Mouse (Mus musculus): Measurements from ENCODE around the gene Olfr519. TPM values are rescaled to one million over a fixed set of nuclear protein-coding genes. Genes with fewer than 3 reads are reported as not detected.

Olfr519 gene
- polyA plus RNA-seq (2014; fragmentation: Nextera tagmentation; extraction: Ambion mirVana): not detected in 2 replicates

GRCm38 (mm10) chr7:108894320-108894719, at the start of gene Olfr519:
Olfr519 (minus strand) TSS chr7:108894420.
- Histone ChIP-seq H3K36me3 (ENCODE audit: control insufficient read depth, insufficient read depth, low read length) (no peaks in the 10 kb centered on the region), H3K9ac (ENCODE audit: low read depth, low read length) (no peak within 1 kb of the TSS), H3K9me3 (ENCODE audit: control insufficient read depth, low read length) (no peaks in the 10 kb centered on the region), H3K4me3 (ENCODE audit: low read length) (no peak within 1 kb of the TSS), H3K27ac (ENCODE audit: low read depth, low read length) (no peak within 1 kb of the TSS), H3K27me3 (ENCODE audit: control insufficient read depth, insufficient read depth, low read length) (no peaks in the 10 kb centered on the region), H3K4me2 (replicated peaks; ENCODE audit: low read depth, low read length) (no peak within 1 kb of the TSS), H3K4me1 (ENCODE audit: control insufficient read depth, insufficient read depth, low read length) (no peaks in the 10 kb centered on the region)
- ATAC-seq (ENCODE audit: low FRiP score, low TSS enrichment): no peak
- WGBS: 88% methylated on average over 5 of the region's 5 CpGs

GRCm38 (mm10) chr7:108944002-108944401, 49.8 kb upstream of the Olfr519 start:
- H3K27me3 ChIP-seq (ENCODE audit: control insufficient read depth, insufficient read depth, low read length): no peaks in the 10 kb centered on the region
- H3K36me3 ChIP-seq (ENCODE audit: control insufficient read depth, insufficient read depth, low read length): peaks cover 60% of the 10 kb centered on the region
- no peak overlapping the region for H3K27ac ChIP-seq (ENCODE audit: low read depth, low read length)
- H3K4me1 ChIP-seq (ENCODE audit: control insufficient read depth, insufficient read depth, low read length): no peaks in the 10 kb centered on the region
- no peaks in the 10 kb centered on the region for H3K9me3 ChIP-seq (ENCODE audit: control insufficient read depth, low read length)
- ATAC-seq (ENCODE audit: low FRiP score, low TSS enrichment): peak; percentile 66
- H3K4me2 ChIP-seq (replicated peaks; ENCODE audit: low read depth, low read length): no peak overlapping the region
- H3K9ac ChIP-seq (ENCODE audit: low read depth, low read length): no peak overlapping the region
- 11% methylated on average over 2 of the region's 2 CpGs for WGBS
- no peak overlapping the region for H3K4me3 ChIP-seq (ENCODE audit: low read length)

GRCm38 (mm10) chr7:108941466-108941865, 47.2 kb upstream of the Olfr519 start:
- Histone ChIP-seq H3K4me1 (ENCODE audit: control insufficient read depth, insufficient read depth, low read length) (0 out of 2 replicates have a peak, but pooled peaks cover under 1% of the 10 kb centered on the region), H3K4me2 (replicated peaks; ENCODE audit: low read depth, low read length) (no peak overlapping the region), H3K27ac (ENCODE audit: low read depth, low read length) (no peak overlapping the region), H3K9me3 (ENCODE audit: control insufficient read depth, low read length) (no peaks in the 10 kb centered on the region), H3K36me3 (ENCODE audit: control insufficient read depth, insufficient read depth, low read length) (peaks cover 76% of the 10 kb centered on the region), H3K9ac (ENCODE audit: low read depth, low read length) (no peak overlapping the region), H3K27me3 (ENCODE audit: control insufficient read depth, insufficient read depth, low read length) (no peaks in the 10 kb centered on the region), H3K4me3 (ENCODE audit: low read length) (no peak overlapping the region)
- WGBS: 95% methylated on average over 9 of the region's 9 CpGs
- no peak for ATAC-seq (ENCODE audit: low FRiP score, low TSS enrichment)

GRCm38 (mm10) chr7:108936591-108936990, 42.4 kb upstream of the Olfr519 start:
- Histone ChIP-seq H3K27me3 (ENCODE audit: control insufficient read depth, insufficient read depth, low read length) (no peaks in the 10 kb centered on the region), H3K36me3 (ENCODE audit: control insufficient read depth, insufficient read depth, low read length) (peaks cover 45% of the 10 kb centered on the region), H3K4me3 (ENCODE audit: low read length) (no peak overlapping the region), H3K4me1 (ENCODE audit: control insufficient read depth, insufficient read depth, low read length) (peaks cover 16% of the 10 kb centered on the region), H3K9ac (ENCODE audit: low read depth, low read length) (no peak overlapping the region), H3K9me3 (ENCODE audit: control insufficient read depth, low read length) (no peaks in the 10 kb centered on the region), H3K27ac (ENCODE audit: low read depth, low read length) (no peak overlapping the region), H3K4me2 (replicated peaks; ENCODE audit: low read depth, low read length) (no peak overlapping the region)
- no peak for ATAC-seq (ENCODE audit: low FRiP score, low TSS enrichment)
- 94% methylated on average over 4 of the region's 4 CpGs for WGBS

GRCm38 (mm10) chr7:108935411-108935810, 41.2 kb upstream of the Olfr519 start:
- no peak for ATAC-seq (ENCODE audit: low FRiP score, low TSS enrichment)
- 78% methylated on average over 7 of the region's 7 CpGs for WGBS
- Histone ChIP-seq H3K4me3 (ENCODE audit: low read length) (peak overlapping the region; percentile 88), H3K9me3 (ENCODE audit: control insufficient read depth, low read length) (no peaks in the 10 kb centered on the region), H3K4me2 (replicated peaks; ENCODE audit: low read depth, low read length) (peak overlapping the region; percentile 82), H3K27ac (ENCODE audit: low read depth, low read length) (no peak overlapping the region), H3K9ac (ENCODE audit: low read depth, low read length) (peak overlapping the region; percentile 96; the same call in 1 of the 2 replicates), H3K36me3 (ENCODE audit: control insufficient read depth, insufficient read depth, low read length) (peaks cover 33% of the 10 kb centered on the region), H3K4me1 (ENCODE audit: control insufficient read depth, insufficient read depth, low read length) (peaks cover 16% of the 10 kb centered on the region), H3K27me3 (ENCODE audit: control insufficient read depth, insufficient read depth, low read length) (no peaks in the 10 kb centered on the region)

DNA sequence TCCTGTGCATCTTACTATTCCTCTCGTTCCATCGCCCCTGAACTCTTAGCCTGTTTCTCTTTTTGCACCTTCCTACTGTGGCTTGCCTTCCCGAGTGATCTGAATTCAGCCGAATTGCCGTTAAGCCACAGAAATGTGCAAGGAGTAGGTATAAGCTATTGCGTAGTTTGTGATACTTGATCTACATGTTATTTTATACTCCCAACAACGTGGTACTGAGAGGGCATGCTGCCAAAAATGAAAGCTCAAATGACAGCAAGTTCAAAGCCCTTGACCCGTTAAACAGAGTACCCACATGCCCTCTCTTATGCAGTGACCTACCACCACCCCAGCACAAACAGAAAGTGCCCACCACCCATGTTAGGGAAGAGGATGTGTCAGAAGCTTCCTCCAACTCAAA, 40.6 kb upstream of the Olfr519 start:
- Histone ChIP-seq H3K9me3 (ENCODE audit: control insufficient read depth, low read length) (no peaks in the 10 kb centered on the region), H3K4me3 (ENCODE audit: low read length) (peak overlapping the region; percentile 88), H3K4me1 (ENCODE audit: control insufficient read depth, insufficient read depth, low read length) (peaks cover 16% of the 10 kb centered on the region), H3K36me3 (ENCODE audit: control insufficient read depth, insufficient read depth, low read length) (peaks cover 28% of the 10 kb centered on the region), H3K27ac (ENCODE audit: low read depth, low read length) (peak overlapping the region; percentile 59; the same call in 1 of the 2 replicates), H3K4me2 (replicated peaks; ENCODE audit: low read depth, low read length) (peak overlapping the region; percentile 82), H3K9ac (ENCODE audit: low read depth, low read length) (peak overlapping the region; percentile 96), H3K27me3 (ENCODE audit: control insufficient read depth, insufficient read depth, low read length) (no peaks in the 10 kb centered on the region)
- 2% methylated on average over 8 of the region's 8 CpGs for whole genome bisulfite sequencing
- peak; percentile 6; the same call in 1 of the 2 replicates for ATAC-seq (ENCODE audit: low FRiP score, low TSS enrichment)

- Histone ChIP-seq H3K9me3 (ENCODE audit: control insufficient read depth, low read length) (no peaks in the 10 kb centered on the region), H3K4me3 (ENCODE audit: low read length) (peak within 1 kb of the TSS; percentile 88), H3K36me3 (ENCODE audit: control insufficient read depth, insufficient read depth, low read length) (peaks cover 20% of the 10 kb centered on the region), H3K27me3 (ENCODE audit: control insufficient read depth, insufficient read depth, low read length) (no peaks in the 10 kb centered on the region), H3K9ac (ENCODE audit: low read depth, low read length) (peak within 1 kb of the TSS; percentile 96), H3K4me2 (replicated peaks; ENCODE audit: low read depth, low read length) (peak within 1 kb of the TSS; percentile 82), H3K27ac (ENCODE audit: low read depth, low read length) (peak within 1 kb of the TSS; percentile 59; the same call in 1 of the 2 replicates), H3K4me1 (ENCODE audit: control insufficient read depth, insufficient read depth, low read length) (peaks cover 16% of the 10 kb centered on the region)
- peak; percentile 97 for ATAC-seq (ENCODE audit: low FRiP score, low TSS enrichment)
- WGBS: 2% methylated on average over 50 of the region's 50 CpGs
Measured at GRCm38 (mm10) chr7:108933794-108934731, 39.8 kb upstream of the Olfr519 start, which contains the start of gene Eif3f. Eif3f (plus strand) TSS chr7:108934417.

GRCm38 (mm10) chr7:108929726-108930393, 35.6 kb upstream of the Olfr519 start, which contains the start of gene Nlrp10:
Nlrp10 (minus strand) TSS chr7:108930178.
- Histone ChIP-seq H3K27me3 (ENCODE audit: control insufficient read depth, insufficient read depth, low read length) (no peaks in the 10 kb centered on the region), H3K4me1 (ENCODE audit: control insufficient read depth, insufficient read depth, low read length) (no peaks in the 10 kb centered on the region), H3K4me3 (ENCODE audit: low read length) (no peak within 1 kb of the TSS), H3K9ac (ENCODE audit: low read depth, low read length) (no peak within 1 kb of the TSS), H3K36me3 (ENCODE audit: control insufficient read depth, insufficient read depth, low read length) (no peaks in the 10 kb centered on the region), H3K27ac (ENCODE audit: low read depth, low read length) (no peak within 1 kb of the TSS), H3K9me3 (ENCODE audit: control insufficient read depth, low read length) (no peaks in the 10 kb centered on the region), H3K4me2 (replicated peaks; ENCODE audit: low read depth, low read length) (no peak within 1 kb of the TSS)
- 74% methylated on average over 6 of the region's 6 CpGs for WGBS
- no peak for ATAC-seq (ENCODE audit: low FRiP score, low TSS enrichment)

Data from kidney, embryonic 14.5 days (tissue).